ENCODE assay signal across 12 mouse cellular contexts in genomic region chr13:53262509-53263250, GRCm38 (mm10). TPM values are rescaled to one million over a fixed set of nuclear protein-coding genes. Genes with fewer than 3 reads are reported as not detected.
DNase-seq lines count a peak whose midpoint lies in the region; ATAC-seq and TF ChIP-seq lines count a peak whose summit lies in the region.
"Had no signal": no experiment of that assay in that cellular context is flagged by ENCODE, and none has a peak within 500 bp of the region (broad histone marks: within the 10 kb centered on the region; RNA-seq: fewer than 3 reads in every experiment).

No protein-coding gene starts in this region.

- no peaks in the 10 kb centered on the region for H3K36me3 ChIP-seq in kidney, adult 2 months (ENCODE audit: control insufficient read depth, insufficient read depth, low read length)
- H3K36me3 ChIP-seq in midbrain, embryonic 16.5 days (ENCODE audit: control insufficient read depth, insufficient read depth, low read length), result no peaks in the 10 kb centered on the region
- H3K36me3 ChIP-seq: midbrain, embryonic 12.5 days had no signal

- peaks cover 3% of the 10 kb centered on the region; the same call in 1 of the 2 replicates for H3K4me1 ChIP-seq in kidney, adult 2 months (ENCODE audit: control insufficient read depth, insufficient read depth, low read length)
- H3K4me1 ChIP-seq in midbrain, embryonic 16.5 days (ENCODE audit: control insufficient read depth, insufficient read depth, low read length), result 0 out of 2 replicates have a peak, but pooled peaks cover under 1% of the 10 kb centered on the region

- ATAC-seq in midbrain, embryonic 16.5 days, result no peak

- TF ChIP-seq POLR2A in kidney, adult 2 months (IDR thresholded peaks at IDR 0.05; ENCODE audit: low read depth, low read length), result no peak

- H3K9ac ChIP-seq in midbrain, embryonic 16.5 days (ENCODE audit: low read depth, low read length), result no peak overlapping the region
- H3K9ac ChIP-seq: midbrain, embryonic 12.5 days had no signal

- no peak overlapping the region for H3K4me3 ChIP-seq in kidney, adult 2 months (ENCODE audit: insufficient read depth, low read depth, low read length)
- no peak overlapping the region for H3K4me3 ChIP-seq in midbrain, embryonic 16.5 days (ENCODE audit: low read depth, low read length)
- H3K4me3 ChIP-seq: midbrain, embryonic 12.5 days had no signal

- H3K9me3 ChIP-seq in midbrain, embryonic 16.5 days (replicated peaks; ENCODE audit: control insufficient read depth, low read length, poor library complexity, severe bottlenecking), result no peaks in the 10 kb centered on the region
- H3K9me3 ChIP-seq: midbrain, embryonic 12.5 days had no signal

- WGBS in kidney, adult 2 months, result 74% methylated on average over 16 of the region's 16 CpGs
- WGBS in midbrain, embryonic 16.5 days, result 78% methylated on average over 16 of the region's 16 CpGs

- H3K27ac ChIP-seq in kidney, adult 2 months (ENCODE audit: insufficient read depth, low read depth, low read length), result 0 out of 2 replicates have a peak overlapping the region, but pooled peaks have one; percentile 4
- no peak overlapping the region for H3K27ac ChIP-seq in midbrain, embryonic 16.5 days (ENCODE audit: low read length)
- H3K27ac ChIP-seq: midbrain, embryonic 12.5 days had no signal

- peak; percentile 12 for DNase-seq in kidney, adult 2 months
- no peak for DNase-seq in kidney, adult 9 months
- peak; percentile 63 to 67 for DNase-seq in heart, adult 18-20 months
- peak; percentile 42 for DNase-seq in heart, postnatal 4 days
- DNase-seq in lung, postnatal 36 days, result peak; percentile 49
- no peak for DNase-seq in adipocyte (ENCODE audit: low spot score)
- no peak for DNase-seq in left cerebral cortex, postnatal 4 days
- DNase-seq: cerebellum, adult 11 months; gastrocnemius, postnatal 10 days had no signal

- H3K27me3 ChIP-seq in kidney, adult 2 months (replicated peaks; ENCODE audit: control insufficient read depth, insufficient read depth, low read length), result no peaks in the 10 kb centered on the region
- no peaks in the 10 kb centered on the region for H3K27me3 ChIP-seq in midbrain, embryonic 16.5 days (ENCODE audit: control insufficient read depth, insufficient read depth, low read depth, low read length)
- H3K27me3 ChIP-seq: midbrain, embryonic 12.5 days had no signal

- no peak for TF ChIP-seq CTCF in kidney, adult 2 months (conservative IDR thresholded peaks at IDR 0.05; ENCODE audit: insufficient read depth, insufficient read length, low read depth, low read length)

- no peak overlapping the region for H3K4me2 ChIP-seq in midbrain, embryonic 16.5 days (ENCODE audit: low read length)
- H3K4me2 ChIP-seq: midbrain, embryonic 12.5 days had no signal

- intact Hi-C loops in left cerebral cortex, postnatal 4 days (cut with DNase I), result no loop called here

RNA-seq across cellular contexts. Expression of gene Ror2, which starts 23.2 kb away (rescaled TPM):
- 3.7 and 6.0 TPM in 2 replicates for polyA plus RNA-seq in kidney, adult 2 months (2012; rRNA removed)
- 1 to 10 TPM; 1.0 to 1.4 TPM for total RNA-seq in heart, adult 18-20 months (2021)
- total RNA-seq in heart, postnatal 4 days (2021), result 10 to 100 TPM; 13.2 to 14.6 TPM
- 2.0 and 2.4 TPM in 2 replicates for polyA plus RNA-seq in midbrain, embryonic 16.5 days (2015; fragmentation: Nextera tagmentation; extraction: Ambion mirVana)
- total RNA-seq in left cerebral cortex, postnatal 4 days (2021), result 1 to 10 TPM; 4.4 to 5.4 TPM
- total RNA-seq: liver, adult 2 months had no signal

Comparison
In these comparisons a context has a peak if more than half of its experiments do, and no peak if none do; other contexts are left out.
1. DNase-seq: peak in kidney, adult 2 months (single experiment), heart, adult 18-20 months (2 of 2), heart, postnatal 4 days (single experiment) and lung, postnatal 36 days (single experiment); none in kidney, adult 9 months (single experiment), adipocyte (single experiment) and left cerebral cortex, postnatal 4 days (single experiment).